Mouse (Mus musculus) spleen, adult 18-20 months (tissue): ENCODE measurements around the gene Rbx1.
"Not testable (repeated sequence)": the region's sequence is repeated elsewhere in the genome, so short reads cannot be mapped to it uniquely, and the experiment has no call there.

ENCODE experiments used
- DNase-seq, 2 experiments: peaks; one replicate each; pipeline ENCODE4 v3.0.0; 2022; ENCODE audit warnings: mixed read lengths in 2 of 2

Gene Rbx1

DNA sequence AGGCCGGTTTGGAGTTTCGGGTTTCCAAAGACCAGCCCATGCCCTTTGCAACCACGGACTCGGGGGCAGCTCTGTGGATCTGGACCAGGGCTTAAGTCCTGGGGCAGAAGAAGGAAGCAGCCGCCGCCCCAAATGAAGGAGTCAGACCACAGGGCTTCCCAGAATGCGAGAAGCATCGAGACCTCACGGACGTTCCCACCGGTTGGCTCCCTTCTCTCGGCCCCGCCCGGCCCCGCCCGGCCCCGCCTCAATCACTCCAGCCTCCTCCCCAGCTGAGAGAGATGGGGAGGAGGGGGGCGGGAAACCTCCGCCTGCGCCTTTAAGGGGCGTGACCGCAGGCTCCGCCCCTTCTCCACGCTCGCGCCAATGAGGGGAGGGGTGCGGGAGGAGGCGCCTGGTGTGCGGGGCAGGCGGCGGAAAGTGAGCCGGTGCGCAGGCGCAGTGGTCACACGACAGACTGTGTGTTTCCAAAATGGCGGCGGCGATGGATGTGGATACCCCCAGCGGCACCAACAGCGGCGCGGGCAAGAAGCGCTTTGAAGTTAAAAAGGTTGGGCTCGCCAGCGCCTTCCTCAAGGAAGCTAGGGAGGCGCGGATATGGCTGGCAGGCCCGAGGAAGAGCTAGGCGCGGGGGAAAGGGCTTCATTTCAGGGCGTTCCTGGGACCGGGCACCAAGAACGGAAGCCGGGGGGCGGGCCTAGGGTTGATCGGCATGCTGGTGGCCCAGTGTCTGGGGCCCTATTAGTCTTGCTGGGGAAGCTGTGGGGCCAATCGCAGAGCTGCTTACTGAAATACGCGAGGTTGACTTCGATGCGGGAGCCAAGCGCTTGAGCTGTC, at the start of gene Rbx1:
Gene Rbx1 (plus strand): TSS at position 396 of the 837 bp plus-strand sequence.
- peak; percentile 98 to 99 for DNase-seq

DNA sequence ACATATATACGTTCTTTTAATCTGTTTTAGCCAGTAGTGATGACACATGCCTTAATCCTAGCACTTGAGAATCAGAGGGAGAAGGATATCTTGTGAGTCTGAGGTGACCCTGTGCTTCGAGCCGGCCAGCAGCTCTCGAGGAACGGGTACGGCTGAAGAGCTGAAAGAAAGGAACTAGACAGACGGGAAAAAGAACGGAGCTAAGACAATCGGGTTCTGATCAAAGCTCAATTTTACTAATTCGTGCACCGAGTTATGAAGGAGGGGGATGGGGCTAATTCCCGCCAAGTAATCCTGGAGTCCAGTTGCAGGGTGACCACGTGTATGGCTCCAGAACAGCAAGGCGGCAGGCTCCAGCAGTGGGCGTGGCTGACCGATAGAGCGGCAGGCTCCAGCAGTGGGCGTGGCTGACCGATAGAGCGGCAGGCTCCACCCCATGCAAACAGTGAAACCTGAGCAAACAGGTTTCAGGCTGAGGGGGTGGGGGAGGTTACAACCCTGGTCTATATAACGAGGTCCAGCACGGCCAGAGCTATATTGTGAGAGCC, 49.3 kb upstream of the Rbx1 start:
- DNase-seq: peak; percentile 52 to 59

DNA sequence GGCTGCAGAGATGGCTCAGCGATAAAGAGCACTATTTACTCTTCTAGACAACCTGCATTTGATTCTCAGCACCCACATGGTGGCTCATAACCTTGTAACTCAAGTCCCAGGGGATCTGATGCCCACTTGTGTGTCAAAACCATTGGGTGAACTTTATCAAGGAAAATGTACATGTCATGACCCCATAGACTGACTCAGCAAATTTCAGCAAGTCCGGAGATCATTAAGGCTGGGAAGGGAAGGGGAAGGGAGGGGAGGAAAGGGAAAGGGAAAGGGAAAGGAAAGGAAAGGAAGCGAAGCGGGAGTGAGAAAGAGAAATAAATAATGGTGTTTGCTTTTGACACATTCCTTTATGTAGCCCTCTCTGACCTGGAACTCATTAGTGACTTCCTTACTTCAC, 48.0 kb upstream of the Rbx1 start:
- no peak for DNase-seq

DNA sequence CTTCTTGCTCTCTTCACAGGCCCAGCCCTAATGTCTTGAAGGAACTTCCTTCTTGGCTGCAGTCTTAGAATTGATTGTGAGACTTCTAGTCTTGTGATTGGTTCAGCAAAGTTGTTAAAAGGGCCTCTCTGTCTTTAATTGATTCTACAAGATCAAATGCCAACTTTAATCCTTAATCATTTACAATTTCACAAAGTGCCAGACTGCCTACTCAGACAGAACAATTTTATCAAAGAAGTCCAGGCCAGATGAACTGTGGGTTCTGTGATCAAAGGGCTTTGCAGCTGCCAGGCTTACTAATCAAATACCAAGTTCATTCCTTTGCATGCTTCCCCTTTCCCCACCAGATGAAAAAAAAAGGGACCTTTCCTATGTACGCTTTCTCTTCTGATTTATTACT, 44.6 kb upstream of the Rbx1 start:
- DNase-seq: no peak

DNA sequence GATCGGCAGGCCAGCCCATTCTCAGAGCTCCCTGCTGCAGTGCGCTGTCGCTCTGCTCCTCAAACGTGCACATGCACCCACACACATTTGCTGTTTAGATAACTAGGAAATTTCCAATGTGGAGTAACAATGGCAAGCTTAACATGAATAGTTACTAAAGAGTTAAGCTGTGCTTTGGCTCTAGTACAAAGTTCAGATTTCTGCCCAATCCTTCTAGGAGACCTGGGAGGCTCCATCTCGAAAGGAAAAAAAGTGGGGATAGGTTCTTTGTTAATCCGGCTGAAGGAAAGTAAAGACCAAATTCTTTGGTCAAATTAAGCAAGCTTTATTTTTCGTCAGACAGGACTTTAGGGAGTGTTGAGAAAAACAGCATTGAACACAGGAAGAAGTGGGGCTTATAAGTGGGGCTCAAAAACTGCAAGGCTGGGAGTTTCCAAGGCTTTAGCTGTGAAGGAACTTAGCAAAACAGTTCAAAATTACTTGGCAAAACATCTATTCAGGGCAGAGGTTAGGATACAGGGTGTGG, 43.9 kb upstream of the Rbx1 start:
- DNase-seq: no peak

DNA sequence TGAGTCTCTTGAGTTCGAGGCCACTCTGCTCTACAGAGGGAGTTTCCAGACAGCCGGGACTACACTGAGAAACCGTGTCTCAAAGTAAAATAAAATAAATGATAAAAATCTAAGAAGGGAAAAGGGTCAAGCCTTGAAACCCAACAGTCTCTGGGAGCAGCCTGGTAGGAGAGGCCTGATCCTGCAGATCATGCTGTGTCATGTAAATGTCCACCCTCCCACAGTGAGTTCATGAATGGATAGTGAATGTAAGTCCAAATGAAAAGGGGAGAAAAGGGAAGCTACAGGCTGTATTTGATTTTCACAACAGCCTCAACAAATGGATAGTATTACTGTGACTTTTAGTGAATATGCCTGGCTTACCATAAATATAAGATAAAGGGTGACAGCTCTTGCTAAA, 40.8 kb upstream of the Rbx1 start:
- DNase-seq: no peak

DNA sequence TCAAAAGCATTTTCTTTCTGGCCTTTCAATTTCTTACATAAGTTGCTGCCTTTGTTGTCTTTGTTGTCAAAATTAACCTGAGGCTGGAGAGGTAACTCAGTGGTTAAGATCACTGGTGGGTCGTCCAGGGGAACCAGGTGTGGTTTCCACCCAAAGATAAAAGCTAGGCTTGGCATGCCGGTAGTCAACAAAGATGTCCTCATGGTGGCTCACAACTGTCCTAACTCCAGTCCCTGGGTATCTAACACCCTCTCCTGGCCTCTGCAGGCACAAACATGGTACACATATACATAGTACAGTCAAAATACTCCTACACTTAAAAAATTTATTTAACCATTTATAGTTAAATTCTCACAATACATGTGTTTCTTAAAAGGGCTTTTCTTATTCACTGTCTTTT, 38.1 kb upstream of the Rbx1 start:
- DNase-seq: no peak

DNA sequence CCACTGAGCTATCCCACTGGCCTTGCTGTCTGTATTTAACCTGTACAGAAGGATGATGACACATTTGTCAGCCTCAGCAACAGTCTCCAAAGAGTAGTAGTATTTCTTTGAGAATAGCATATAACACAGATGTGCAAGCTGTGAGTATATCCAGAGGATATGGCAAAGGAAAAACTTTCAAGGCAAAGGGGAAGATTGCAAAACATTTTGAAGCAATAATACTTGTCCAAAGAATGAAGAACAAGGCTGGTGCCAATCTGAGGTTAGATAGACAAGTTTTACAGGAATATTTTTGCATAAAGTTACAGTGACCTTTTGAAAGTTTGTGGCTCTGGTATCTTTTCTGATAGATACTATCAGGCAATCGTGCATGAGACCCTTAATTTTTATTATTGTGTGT, 34.9 kb upstream of the Rbx1 start:
- DNase-seq: no peak

DNA sequence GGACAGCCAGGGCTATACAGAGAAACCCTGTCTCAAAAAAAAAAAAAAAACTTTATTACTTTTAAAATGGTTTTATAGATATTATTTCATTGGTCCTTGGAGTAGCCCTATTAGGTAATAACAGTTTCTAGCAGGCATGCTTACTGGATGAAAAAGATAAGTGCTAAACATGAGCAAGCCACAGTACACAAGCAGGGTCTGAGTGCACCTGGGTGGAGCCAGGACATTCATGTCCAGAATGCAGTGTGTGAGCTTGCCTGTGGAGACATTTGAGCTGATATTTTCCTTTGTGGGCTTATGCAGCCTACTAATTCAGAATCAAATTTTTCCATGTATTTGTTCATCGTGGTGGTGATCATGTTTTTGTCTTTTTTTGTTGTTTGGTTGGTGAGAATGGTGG, 27.8 kb upstream of the Rbx1 start:
- no peak for DNase-seq

DNA sequence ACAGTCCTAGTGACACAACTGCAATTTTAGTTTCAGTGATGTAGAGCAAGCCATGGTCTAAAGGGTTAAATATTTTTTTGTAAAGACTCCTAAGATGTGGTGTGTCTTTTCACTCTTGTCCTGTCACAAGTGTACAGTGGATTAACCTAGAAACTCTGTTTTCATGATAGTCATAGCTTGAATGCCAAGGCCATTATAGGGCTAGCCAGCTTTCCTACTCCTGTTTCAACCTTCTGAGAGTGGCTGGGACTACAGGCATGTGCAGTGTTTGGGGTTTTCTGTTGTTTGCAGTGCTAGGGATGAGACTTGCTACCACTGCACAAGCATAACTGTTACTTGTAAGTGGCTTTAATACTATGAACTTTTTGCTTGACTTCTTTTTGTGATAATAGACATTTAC, 26.9 kb upstream of the Rbx1 start:
- no peak for DNase-seq

DNA sequence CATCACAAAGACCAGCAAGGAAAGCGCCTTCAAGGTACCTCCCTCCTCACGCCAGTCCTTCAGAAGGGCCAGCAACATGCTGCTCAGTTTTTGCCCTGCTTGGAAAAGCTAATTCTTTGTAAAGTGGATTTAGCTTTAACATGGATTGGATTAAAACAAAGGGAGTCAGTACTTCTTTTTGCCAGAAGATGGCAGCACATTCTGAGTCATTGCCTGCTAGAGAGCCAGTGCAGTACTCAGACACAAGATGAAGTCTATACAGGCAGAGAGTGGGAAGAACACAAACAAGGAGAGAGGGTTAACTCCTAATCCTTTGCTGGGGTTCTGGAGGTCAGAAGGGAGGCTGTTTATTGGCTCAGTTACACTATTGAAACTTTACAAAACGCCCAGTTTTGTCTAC, 17.6 kb upstream of the Rbx1 start:
- DNase-seq: peak in 1 of 2 experiments; percentile 52

DNA sequence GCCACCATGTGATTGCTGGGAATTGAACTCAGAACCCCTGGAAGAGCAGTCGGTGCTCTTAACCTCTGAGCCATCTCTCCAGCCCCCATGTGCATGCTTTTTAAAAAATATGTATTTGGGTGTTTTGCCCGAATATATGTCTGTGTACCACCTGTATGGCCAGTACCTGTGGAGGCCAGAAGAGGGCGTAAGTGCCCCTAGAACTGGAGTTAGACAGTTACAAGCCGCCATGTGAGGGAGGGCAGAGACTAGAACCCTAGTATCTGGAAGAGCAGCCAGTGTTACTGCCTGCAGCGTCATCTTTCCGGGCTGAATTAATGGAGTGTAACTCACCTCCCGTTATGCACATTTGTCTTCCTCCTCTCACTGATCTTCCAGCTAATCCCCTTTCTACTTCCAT, 4.6 kb upstream of the Rbx1 start:
- no peak for DNase-seq

DNA sequence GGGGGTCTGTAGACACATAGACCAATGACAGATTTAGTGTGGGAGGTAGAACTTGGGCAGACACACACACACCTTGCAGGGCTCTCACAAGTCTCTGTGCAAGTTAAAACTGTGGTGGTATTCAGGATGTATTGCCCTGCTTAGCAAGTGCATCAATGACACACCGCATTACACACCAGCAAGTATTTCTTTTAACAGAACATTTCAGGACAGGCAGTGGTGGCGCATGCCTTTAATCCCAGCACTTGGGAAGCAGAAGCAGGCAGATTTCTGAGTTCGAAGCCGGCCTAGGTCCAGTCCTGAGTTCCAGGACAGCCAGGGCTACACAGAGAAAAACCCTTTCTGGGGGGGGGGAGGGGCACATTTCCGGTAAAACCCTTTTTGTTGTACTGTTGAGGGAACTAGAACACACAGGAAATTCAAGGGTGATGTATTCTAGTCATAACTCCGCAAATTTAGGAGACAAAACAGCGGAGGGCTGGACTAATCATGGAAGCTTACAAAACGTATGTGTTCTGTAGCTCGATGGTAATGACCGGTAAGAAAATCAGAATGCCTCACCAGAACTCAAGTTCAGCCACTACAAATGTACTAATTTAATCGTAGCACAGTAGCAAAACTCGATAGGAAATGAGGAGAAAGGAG, 958 bp upstream of the Rbx1 start:
- no peak for DNase-seq

DNA sequence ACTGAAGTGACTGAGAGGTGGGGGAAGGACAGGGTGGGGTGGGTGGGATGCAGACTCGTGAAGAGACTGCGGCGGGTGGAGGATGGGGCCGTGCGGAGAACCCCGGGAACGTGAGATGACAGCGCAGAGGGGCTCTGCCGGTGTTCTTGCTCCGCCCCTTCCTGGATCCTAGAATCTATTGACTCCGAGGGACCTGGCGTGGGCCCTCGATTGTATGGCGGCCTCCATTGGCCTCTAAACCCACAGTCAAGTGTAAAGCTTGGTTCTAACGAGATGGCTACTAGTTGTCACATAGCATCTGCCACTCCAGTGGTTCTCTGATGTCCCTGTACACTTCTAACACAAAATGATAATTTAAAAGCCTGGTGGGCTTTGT, 630 bp downstream of the Rbx1 start:
- DNase-seq: no peak

DNA sequence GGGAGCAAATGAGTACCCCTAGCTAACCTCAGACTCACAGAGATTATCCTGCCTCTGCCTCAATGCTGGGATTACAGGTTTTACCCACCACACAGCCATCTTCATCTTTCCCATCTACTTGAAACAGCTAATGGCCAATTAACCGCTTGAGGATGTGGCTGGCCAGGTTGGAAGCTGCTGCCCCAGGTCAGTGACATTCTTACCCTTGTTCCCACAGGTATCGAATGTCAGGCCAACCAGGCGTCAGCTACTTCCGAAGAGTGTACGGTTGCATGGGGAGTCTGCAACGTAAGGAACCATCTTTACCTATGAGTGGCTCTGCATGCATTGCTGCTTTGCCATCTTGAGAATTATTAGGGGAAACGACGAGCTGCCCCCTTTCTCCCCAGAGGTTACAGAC, 4.6 kb downstream of the Rbx1 start:
- no peak for DNase-seq

DNA sequence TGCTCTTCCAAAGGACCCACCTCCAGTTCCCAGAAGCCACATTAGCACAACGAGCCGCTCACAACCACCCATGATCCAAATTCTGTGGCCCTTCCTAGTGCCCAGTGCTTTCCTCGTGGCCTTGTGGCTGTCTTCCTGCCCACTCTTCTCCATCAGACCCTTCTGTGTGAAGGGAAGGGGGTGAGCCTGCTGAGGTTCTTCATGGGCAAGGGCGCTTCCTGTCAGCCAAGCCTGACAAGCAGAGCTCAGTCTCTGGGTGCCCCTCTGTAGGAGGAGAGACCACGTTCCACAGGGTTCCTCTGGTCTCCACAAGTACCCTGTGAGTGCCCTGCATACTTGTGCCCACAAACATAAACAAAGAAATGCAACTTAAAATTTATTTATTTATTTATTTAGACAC, 6.2 kb downstream of the Rbx1 start:
- no peak for DNase-seq

DNA sequence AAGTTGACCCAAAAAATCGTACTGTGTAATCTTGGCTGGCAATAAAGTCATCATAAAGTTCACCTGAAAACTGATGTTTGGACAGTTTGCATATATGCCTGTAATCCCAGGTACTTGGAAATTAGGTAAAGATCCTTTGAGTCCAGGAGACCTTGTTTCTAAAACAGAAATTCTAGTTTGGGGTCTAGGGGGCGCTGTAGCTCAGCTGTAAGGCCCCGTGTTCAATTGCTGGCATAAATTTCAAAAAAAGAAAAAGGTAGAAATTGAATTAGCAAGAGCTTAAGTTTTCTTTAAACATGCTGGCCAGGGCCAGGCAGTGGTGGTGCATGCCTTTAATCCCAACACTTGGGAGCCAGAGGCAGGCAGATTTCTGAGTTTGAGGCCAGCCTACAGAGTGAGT, 9.6 kb downstream of the Rbx1 start:
- DNase-seq: peak in 1 of 2 experiments; percentile 48

DNA sequence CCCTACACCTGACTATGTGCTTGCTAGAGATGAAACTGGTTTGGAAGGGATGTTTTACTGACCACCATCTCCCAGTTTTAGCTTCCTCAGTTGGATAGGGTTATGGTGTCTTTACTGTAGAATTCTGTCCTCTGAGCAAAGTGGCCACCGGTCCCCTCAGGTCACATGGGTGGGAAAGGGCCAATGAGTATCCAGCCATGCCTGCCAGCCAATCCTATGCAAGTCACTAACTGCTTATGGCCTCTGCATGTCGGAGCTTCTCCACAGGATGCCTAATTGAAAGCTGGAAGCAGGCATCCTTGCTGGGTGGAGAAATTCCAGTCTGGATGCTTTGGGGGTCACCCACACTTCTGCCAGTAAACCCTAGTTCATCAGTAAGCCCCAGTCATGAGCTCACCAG, 10.5 kb downstream of the Rbx1 start:
- no peak for DNase-seq

DNA sequence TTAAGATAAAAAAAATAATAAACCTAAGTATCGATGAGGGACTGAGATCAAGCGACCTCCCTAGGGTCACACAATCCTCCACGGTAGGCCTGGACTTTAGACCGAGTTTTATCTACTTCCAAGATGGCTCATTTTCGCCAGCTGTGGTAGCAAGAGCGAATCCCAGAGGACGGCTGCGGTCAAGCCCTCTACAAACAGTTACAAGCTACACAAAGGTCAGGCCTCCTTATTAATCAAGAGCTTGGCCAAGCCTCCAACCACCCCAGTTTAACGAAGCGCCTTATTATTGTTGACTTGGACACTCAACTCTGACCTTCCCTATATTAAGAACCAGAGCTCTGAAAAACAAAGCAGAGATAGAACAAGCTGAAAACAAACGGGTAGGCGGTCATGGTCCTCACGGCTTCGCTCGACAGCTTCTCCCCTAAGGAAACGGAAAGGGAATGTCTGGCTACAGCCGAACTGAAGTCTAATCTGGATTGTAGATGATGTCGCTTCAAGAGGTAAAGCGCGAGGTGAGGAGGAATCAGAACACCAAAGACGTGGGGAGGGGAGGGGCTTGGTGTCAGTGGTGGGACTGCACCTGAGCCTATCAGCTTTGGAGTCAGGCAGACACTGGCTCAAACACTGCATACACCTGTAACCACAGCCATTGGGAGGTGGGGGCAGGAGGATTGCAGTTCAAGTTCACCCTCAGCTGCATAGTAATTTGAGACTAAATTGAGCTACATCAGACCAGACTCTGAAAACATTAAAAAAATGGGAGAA, 13.5 kb downstream of the Rbx1 start:
- no peak for DNase-seq

DNA sequence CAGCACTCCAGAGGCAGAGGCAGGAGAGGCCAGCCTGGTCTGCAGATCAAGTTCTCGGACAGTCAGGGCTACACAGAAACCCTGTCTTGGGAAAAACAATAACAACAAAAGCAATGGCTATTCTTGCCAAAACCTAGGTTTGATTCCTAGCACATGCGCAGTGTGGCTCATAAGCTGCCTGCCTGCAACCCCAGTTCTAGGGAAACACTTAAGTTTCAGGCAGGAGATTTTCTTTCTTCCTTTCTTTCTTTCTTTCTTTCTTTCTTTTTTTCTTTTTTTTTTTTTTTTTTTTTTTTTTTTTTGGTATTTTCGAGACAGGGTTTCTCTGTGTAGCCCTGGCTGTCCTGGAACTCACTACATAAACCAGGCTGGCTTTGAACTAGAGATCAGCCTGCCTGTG, 14.2 kb downstream of the Rbx1 start:
- not testable (repeated sequence) for DNase-seq

DNA sequence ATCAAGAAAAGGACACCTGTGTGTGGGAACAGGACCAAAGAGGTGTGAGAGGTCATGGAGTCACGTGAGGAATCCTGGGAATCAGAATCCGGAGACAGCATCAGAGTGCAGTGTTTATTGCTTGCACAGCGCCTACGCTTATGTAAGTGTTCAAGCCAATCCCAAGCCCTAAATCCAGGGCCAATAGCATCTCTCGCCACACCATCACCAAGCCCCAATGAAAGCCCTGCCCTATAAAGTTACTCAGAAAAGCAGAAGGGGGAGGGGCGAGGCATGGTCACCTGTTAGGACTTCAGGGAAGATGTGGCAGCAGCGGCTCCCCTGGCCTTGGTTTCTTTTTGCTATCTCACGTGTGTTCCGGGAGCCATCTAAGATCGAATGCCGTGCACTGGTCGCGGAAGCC, 14.9 kb downstream of the Rbx1 start:
- DNase-seq: peak; percentile 50 to 55

DNA sequence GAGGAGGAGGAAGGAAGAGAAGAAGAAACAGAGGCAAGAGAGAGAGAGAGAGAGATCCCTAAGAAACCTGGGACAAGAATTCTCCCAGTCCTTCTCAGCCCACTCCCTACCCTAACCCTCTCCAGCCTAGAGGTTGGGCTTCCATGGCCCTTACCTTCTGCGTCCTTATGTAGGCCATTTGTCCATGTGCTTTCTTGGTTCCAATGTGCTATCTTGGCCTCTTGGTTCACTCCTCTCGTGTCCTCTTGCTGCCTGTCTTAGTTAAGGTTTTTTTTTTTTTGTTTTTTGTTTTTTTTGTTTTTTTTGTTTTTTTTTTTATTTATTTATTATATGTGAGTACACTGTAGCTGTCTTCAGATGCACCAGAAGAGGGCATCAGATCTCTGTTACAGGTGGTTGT, 16.9 kb downstream of the Rbx1 start:
- no peak for DNase-seq

DNA sequence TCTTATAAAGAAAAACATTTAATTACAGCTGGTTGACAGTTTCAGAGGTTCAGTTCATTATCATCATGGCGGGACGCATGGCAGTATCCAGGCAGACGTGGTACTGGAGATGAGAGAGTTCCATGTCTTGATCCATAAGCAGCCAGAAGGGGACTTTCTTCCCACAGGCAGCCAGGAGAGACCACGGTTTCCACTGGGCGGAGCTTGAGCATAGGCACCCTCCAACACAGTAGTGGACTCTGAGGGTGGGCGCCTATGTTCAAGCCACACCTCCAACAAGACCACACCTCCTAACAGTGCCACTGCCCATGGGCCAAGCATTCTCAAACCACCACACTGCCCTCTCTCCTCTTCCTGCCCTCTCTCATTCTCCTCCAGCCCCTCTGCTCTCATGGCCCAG, 17.6 kb downstream of the Rbx1 start:
- no peak for DNase-seq
